Mouse (Mus musculus): Measurements from ENCODE around the gene Ccdc150.

DNA sequence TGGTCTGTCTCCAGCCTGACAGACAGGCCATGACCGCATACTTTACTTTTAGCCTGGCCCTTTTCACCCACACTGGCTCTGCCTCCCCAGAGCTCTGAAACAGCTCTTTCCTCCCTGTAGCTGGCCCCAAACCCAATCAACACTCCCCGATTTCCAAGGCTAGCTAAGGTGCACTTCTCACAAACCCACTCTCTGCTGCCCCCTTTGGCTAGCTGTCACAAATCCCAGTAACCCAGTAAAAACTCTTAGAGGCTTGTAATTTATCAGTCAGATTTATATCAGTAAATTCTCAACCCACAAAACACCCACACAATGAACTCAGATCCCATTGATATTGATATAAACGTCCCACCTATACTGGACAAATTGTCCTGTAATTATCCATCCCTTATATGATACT, 25.1 kb downstream of the Ccdc150 start:
- TF ChIP-seq CTCF (IDR thresholded peaks at IDR 0.05; ENCODE audit: control insufficient read depth, insufficient read depth, insufficient read length) (no peak), USF1 (IDR thresholded peaks at IDR 0.05; ENCODE audit: low read depth) (no peak), FOSL1 (IDR thresholded peaks at IDR 0.05; ENCODE audit: insufficient read depth, low read length, poor library complexity, severe bottlenecking) (no peak)

All from C2C12 (cell line).